Mouse (Mus musculus) thymus, adult 2 months (tissue): ENCODE results near the gene P2ry6. TPM values are rescaled to one million over a fixed set of nuclear protein-coding genes. Genes with fewer than 3 reads are reported as not detected.

Source experiments
- DNase-seq: peaks from one replicate; pipeline ENCODE4 v3.0.0; 2021
- H3K27ac ChIP-seq: fragments of 200-500 bp; 2 replicates; pipeline ENCODE4 v1.5.1; 2012; ENCODE audit warnings: low read length, control low read depth; ENCODE audit not compliant: control insufficient read depth, insufficient read depth
- H3K27me3 ChIP-seq: fragments of 200-500 bp; 2 replicates; pipeline ENCODE4 v1.6.1; 2012; ENCODE audit warnings: mild to moderate bottlenecking, low read length, moderate library complexity, mixed read lengths; ENCODE audit not compliant: control insufficient read depth, insufficient read depth
- H3K36me3 ChIP-seq: fragments of 200-500 bp; 2 replicates; pipeline ENCODE4 v1.6.1; 2012; ENCODE audit warnings: mild to moderate bottlenecking, low read length, moderate library complexity; ENCODE audit not compliant: control insufficient read depth, insufficient read depth
- H3K4me1 ChIP-seq: fragments of 200-500 bp; replicated peaks from 2 replicates; pipeline ENCODE4 v1.6.1; 2012; ENCODE audit warnings: low read length; ENCODE audit not compliant: control insufficient read depth, insufficient read depth
- H3K4me3 ChIP-seq: fragments of 200-500 bp; 2 replicates; pipeline ENCODE4 v1.5.1; 2012; ENCODE audit warnings: mild to moderate bottlenecking, low read length, control low read depth, moderate library complexity; ENCODE audit not compliant: control insufficient read depth, insufficient read depth
- CTCF ChIP-seq: fragments of 200-500 bp; IDR thresholded peaks from 2 replicates; pipeline ENCODE4 v1.5.1; 2012; ENCODE audit warnings: mild to moderate bottlenecking, control low read depth, low read length, moderate library complexity, borderline replicate concordance; ENCODE audit not compliant: control insufficient read depth, poor library complexity, insufficient read depth; ENCODE audit errors: extremely low read depth
- POLR2A ChIP-seq: fragments of 200-500 bp; IDR thresholded peaks from 2 replicates; pipeline ENCODE4 v1.6.1; 2012; ENCODE audit warnings: mild to moderate bottlenecking, low read length, control low read depth, moderate library complexity; ENCODE audit not compliant: control insufficient read depth, poor library complexity, insufficient read depth; ENCODE audit errors: extremely low read depth
- WGBS: fragments of 180-500 bp; shearing (Covaris S2); methylation state at CpG from one replicate; pipeline ENCODE4 v1.1.7; 2018; 5-methylcytosine and 5-hydroxymethylcytosine counted together
- polyA plus RNA-seq: library from polyadenylated mRNA; depleted of rRNA; stranded (reverse); fragments of >200 nt; gene quantifications from 2 replicates; pipeline ENCODE4 v1.2.3, GENCODE M21; 2012

The P2ry6 gene
- polyA plus RNA-seq, 1 experiment = 36.0 TPM

DNA sequence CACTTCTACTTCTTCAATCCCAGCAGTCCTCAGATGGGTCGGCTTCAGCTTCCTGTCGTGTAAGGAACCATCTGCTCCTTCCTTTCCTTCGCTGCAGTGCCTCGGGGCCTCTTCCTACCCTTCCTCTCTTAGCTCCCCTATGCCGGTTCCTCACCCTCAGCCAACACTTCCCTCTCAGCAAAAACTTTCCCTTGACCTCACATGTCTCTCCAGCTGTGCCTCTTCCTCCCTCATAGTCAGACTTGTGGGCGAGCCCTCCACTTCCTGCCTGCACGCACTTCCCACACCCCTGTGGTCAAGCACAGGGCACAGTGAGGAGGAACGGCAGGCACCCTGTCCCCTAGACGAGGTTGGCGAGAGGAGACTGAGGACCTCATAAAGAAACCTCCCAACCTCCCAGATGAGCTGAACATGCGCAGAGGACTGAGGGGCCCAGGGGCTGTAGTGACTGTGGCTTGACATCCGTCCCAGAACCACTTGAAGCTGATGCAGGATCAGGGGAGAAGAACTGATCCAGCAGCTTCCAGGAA lies 23.9 kb downstream of the P2ry6 start:
- Histone ChIP-seq H3K4me1 (peaks cover 13% of the 10 kb centered on the region), H3K4me3 (no peak overlapping the region), H3K27ac (no peak overlapping the region), H3K36me3 (no peaks in the 10 kb centered on the region), H3K27me3 (no peaks in the 10 kb centered on the region)
- TF ChIP-seq POLR2A = no peak
- WGBS = 8% methylated on average over 12 of the region's 12 CpGs
- peak; percentile 20 for DNase-seq

DNA sequence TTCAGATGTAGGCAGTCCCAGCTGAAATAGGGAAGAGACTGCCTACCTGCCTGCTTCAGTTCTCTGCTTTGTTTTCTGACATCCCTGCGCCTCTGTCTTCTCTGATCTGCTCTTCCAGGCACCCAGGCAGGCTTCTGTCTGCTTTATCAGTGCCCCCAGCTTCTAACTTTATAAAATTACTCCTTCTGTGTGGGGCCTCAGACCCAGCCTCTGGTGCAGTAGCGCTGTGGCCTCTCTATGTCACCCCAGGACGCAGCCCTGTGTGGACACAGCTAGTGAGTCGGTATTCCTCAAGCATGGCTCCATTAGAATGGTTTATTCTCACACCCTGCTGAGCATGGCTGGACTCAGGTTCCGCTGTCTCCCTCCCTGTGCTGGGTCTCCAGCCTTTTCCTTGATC lies 24.4 kb downstream of the P2ry6 start:
- H3K27me3 ChIP-seq = no peaks in the 10 kb centered on the region

GRCm38 (mm10) chr7:100944738-100945137 lies 29.7 kb downstream of the P2ry6 start:
- no peaks in the 10 kb centered on the region for H3K27me3 ChIP-seq
- no peak overlapping the region for H3K4me3 ChIP-seq
- H3K27ac ChIP-seq = no peak overlapping the region
- no peak for DNase-seq
- TF ChIP-seq POLR2A (no peak), CTCF (no peak)
- WGBS = 92% methylated on average over 5 of the region's 5 CpGs
- peaks cover 4% of the 10 kb centered on the region for H3K4me1 ChIP-seq
- H3K36me3 ChIP-seq = no peaks in the 10 kb centered on the region

More for the DNA sequence above, 24.4 kb downstream of the P2ry6 start:
- WGBS = 47% methylated on average over 5 of the region's 5 CpGs
- Histone ChIP-seq H3K27ac (no peak overlapping the region), H3K36me3 (no peaks in the 10 kb centered on the region), H3K4me1 (peaks cover 13% of the 10 kb centered on the region), H3K4me3 (no peak overlapping the region)
- TF ChIP-seq CTCF (no peak), POLR2A (no peak)
- no peak for DNase-seq

GRCm38 (mm10) chr7:100944306-100944705 lies 30.1 kb downstream of the P2ry6 start:
- WGBS = 69% methylated on average over 2 of the region's 2 CpGs
- Histone ChIP-seq H3K4me3 (no peak overlapping the region), H3K27me3 (no peaks in the 10 kb centered on the region), H3K27ac (no peak overlapping the region), H3K36me3 (no peaks in the 10 kb centered on the region), H3K4me1 (no peaks in the 10 kb centered on the region)
- TF ChIP-seq CTCF (no peak), POLR2A (no peak)
- no peak for DNase-seq

DNA sequence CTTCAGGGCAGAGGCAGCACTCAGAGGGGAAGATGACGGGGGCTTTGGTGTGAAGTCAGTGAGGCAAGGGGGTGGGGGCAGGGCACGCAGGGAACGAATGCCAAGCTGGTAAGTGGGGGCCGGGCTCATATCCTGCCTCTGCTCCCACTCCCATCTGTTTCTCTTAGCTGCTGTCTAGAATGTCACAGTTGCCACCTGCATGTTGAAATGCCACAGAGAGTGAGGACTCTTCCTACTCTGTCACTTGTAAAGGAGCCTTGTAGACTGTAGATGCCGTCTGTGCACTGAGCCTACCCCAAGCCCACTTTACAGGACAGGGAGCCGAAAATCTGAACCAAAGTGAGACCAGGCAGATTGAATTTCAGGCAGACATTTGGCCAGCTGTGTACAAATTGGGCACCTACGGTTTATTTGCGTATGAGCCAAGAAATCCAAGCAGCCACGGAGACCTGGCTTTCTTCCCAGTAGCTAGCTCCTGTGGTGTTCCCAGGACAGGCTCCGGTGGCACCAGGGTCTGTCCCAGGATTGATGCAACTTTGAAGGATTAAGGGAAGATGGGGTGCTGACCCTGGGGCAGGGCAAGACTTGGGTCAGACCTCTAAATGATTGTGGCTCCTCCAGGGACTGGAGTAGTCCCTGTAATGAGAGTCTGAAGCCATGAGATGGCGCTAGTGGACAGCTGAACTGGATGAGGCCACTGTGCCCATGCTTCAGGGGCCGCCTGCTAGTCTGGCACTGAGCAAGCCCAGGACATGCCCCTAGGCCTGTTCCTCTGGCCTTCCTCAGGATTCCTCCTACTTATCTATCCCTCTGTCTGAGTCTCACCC lies 31.4 kb downstream of the P2ry6 start:
- H3K27ac ChIP-seq = no peak overlapping the region
- no peaks in the 10 kb centered on the region for H3K27me3 ChIP-seq
- DNase-seq = no peak
- 74% methylated on average over 12 of the region's 12 CpGs for WGBS
- no peak overlapping the region for H3K4me3 ChIP-seq
- H3K36me3 ChIP-seq = no peaks in the 10 kb centered on the region
- no peaks in the 10 kb centered on the region for H3K4me1 ChIP-seq
- TF ChIP-seq CTCF (peak; percentile 46; the same call in 1 of the 2 replicates), POLR2A (no peak)

DNA sequence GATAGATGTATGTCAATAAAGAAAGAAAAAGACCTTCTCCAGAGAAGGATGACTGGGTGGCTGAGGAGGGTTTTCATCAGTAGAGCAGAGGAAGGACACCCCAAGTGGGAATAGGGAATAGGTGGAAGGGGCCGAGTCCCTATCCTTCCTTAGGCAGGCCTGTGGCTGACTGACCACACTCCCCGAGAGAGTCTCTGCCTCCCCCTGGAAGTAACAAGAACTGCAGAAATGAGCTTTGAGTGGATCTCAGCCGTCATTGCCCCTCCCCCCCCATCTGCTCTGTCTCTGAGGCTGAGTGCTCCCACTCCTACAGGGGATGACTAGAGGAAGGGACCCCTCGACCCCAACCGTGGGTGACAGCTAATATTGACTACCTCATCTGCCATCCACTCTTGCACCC lies 33.3 kb downstream of the P2ry6 start:
- Histone ChIP-seq H3K27me3 (no peaks in the 10 kb centered on the region), H3K4me1 (no peaks in the 10 kb centered on the region), H3K36me3 (no peaks in the 10 kb centered on the region), H3K4me3 (no peak overlapping the region), H3K27ac (no peak overlapping the region)
- DNase-seq = no peak
- WGBS = 55% methylated on average over 5 of the region's 5 CpGs
- no peak for TF ChIP-seq POLR2A
